In genomic region chr4:129463097-129464059, GRCm38 (mm10) we compare ENCODE assay signal across 2 mouse cellular contexts.
TF ChIP-seq lines count a peak whose summit lies in the region.

No protein-coding gene starts in this region.

TF ChIP-seq in MEL, 35 proteins besides CTCF, POLR2A, EP300 and RAD21:
- TF ChIP-seq MYB (IDR thresholded peaks at IDR 0.05; ENCODE audit: low read depth, low read length) (peak; percentile 55; the same call in 1 of the 2 replicates), MXI1 (IDR thresholded peaks at IDR 0.05; ENCODE audit: low read depth, low read length) (peak; percentile 91), KAT2A (conservative IDR thresholded peaks at IDR 0.05; ENCODE audit: low read depth, low read length) (0 out of 2 replicates have a peak, but pooled peaks have one; percentile 13), HCFC1 (IDR thresholded peaks at IDR 0.05; ENCODE audit: low read depth, low read length) (peak; percentile 27; the same call in 1 of the 2 replicates), ZNF384 (IDR thresholded peaks at IDR 0.05; ENCODE audit: low read depth, low read length) (no peak), GATA1 (IDR thresholded peaks at IDR 0.05; ENCODE audit: low read depth, low read length) (peak; percentile 77), SMC3 (IDR thresholded peaks at IDR 0.05; ENCODE audit: low read depth, low read length) (no peak), CHD2 (IDR thresholded peaks at IDR 0.05; ENCODE audit: low read length) (no peak), ZMIZ1 (IDR thresholded peaks at IDR 0.05; ENCODE audit: low read depth, low read length) (no peak), RCOR1 (IDR thresholded peaks at IDR 0.05; ENCODE audit: low read depth, low read length) (0 out of 2 replicates have a peak, but pooled peaks have one; percentile 33), TCF12 (IDR thresholded peaks at IDR 0.05; ENCODE audit: low read depth, low read length) (peak; percentile 91), POLR2AphosphoS5 (IDR thresholded peaks at IDR 0.05; ENCODE audit: borderline replicate concordance, low read depth, low read length) (no peak), NRF1 (IDR thresholded peaks at IDR 0.05; ENCODE audit: insufficient read depth, low read depth, low read length, poor library complexity, severe bottlenecking) (no peak), GABPA (IDR thresholded peaks at IDR 0.05; ENCODE audit: low read depth, low read length) (no peak), CHD1 (IDR thresholded peaks at IDR 0.05; ENCODE audit: low read depth, low read length) (no peak), SIN3A (IDR thresholded peaks at IDR 0.05; ENCODE audit: low read length) (peak; percentile 81), MEF2A (IDR thresholded peaks at IDR 0.05; ENCODE audit: extremely low read depth, insufficient replicate concordance, low read depth, low read length, poor library complexity, severe bottlenecking) (no peak), MAFK (IDR thresholded peaks at IDR 0.05; ENCODE audit: borderline replicate concordance, low read depth, low read length) (peak; percentile 40; the same call in 1 of the 2 replicates), JUND (IDR thresholded peaks at IDR 0.05; ENCODE audit: low read depth, low read length) (no peak), TAL1 (IDR thresholded peaks at IDR 0.05; ENCODE audit: low read length) (peak; percentile 67), TBP (IDR thresholded peaks at IDR 0.05; ENCODE audit: low read depth, low read length) (no peak), ETS1 (IDR thresholded peaks at IDR 0.05; ENCODE audit: low read depth, low read length) (peak; percentile 95), MAZ (IDR thresholded peaks at IDR 0.05; ENCODE audit: low read depth, low read length) (peak; percentile 55; the same call in 1 of the 2 replicates), BHLHE40 (IDR thresholded peaks at IDR 0.05; ENCODE audit: borderline replicate concordance, low read depth, low read length) (peak; percentile 39; the same call in 1 of the 2 replicates), MYC (IDR thresholded peaks at IDR 0.05; ENCODE audit: low read depth, low read length) (peak; percentile 62; the same call in 1 of the 2 replicates), USF2 (IDR thresholded peaks at IDR 0.05; ENCODE audit: borderline replicate concordance in 1 of 2, insufficient read depth in 1 of 2, low read depth in 1 of 2, low read length in 2 of 2) (no peak), MAX (IDR thresholded peaks at IDR 0.05; ENCODE audit: low read length) (peak; percentile 38), USF1 (IDR thresholded peaks at IDR 0.05; ENCODE audit: low read depth, low read length) (0 out of 2 replicates have a peak, but pooled peaks have one; percentile 55), ELF1 (IDR thresholded peaks at IDR 0.05; ENCODE audit: low read depth, low read length) (peak; percentile 32; the same call in 1 of the 2 replicates), UBTF (IDR thresholded peaks at IDR 0.05; ENCODE audit: borderline replicate concordance, insufficient read depth, low read depth, low read length) (no peak)

TF ChIP-seq in myocyte, 11 proteins besides CTCF, POLR2A, EP300 and RAD21:
- TF ChIP-seq MYOG (IDR thresholded peaks at IDR 0.05; ENCODE audit: control insufficient read depth in 1 of 3, insufficient read depth in 1 of 3, insufficient read length in 2 of 3, low read depth in 2 of 3) = no peak
- TF ChIP-seq REST (IDR thresholded peaks at IDR 0.05; ENCODE audit: insufficient read depth, insufficient read length) = no peak
- no peak for TF ChIP-seq TCF12 (IDR thresholded peaks at IDR 0.05; ENCODE audit: insufficient read depth, poor library complexity, severe bottlenecking)
- no peak for TF ChIP-seq MYOD1 (IDR thresholded peaks at IDR 0.05; ENCODE audit: control insufficient read depth in 1 of 3, insufficient read length in 2 of 3, low read depth in 2 of 3)
- TF ChIP-seq CEBPB (IDR thresholded peaks at IDR 0.05; ENCODE audit: insufficient read depth, poor library complexity, severe bottlenecking) = no peak
- TF ChIP-seq E2F4 (IDR thresholded peaks at IDR 0.05; ENCODE audit: insufficient read depth) = no peak
- no peak for TF ChIP-seq POLR2AphosphoS2 (IDR thresholded peaks at IDR 0.05; ENCODE audit: insufficient read length, low read depth)
- no peak for TF ChIP-seq MAX (IDR thresholded peaks at IDR 0.05; ENCODE audit: low read depth)
- TF ChIP-seq USF1 (IDR thresholded peaks at IDR 0.05; ENCODE audit: low read depth) = no peak
- TF ChIP-seq TCF3 (IDR thresholded peaks at IDR 0.05; ENCODE audit: insufficient read length, low read depth) = no peak
- no peak for TF ChIP-seq SRF (IDR thresholded peaks at IDR 0.05; ENCODE audit: control insufficient read depth, insufficient read length, low read depth)
